Mouse (Mus musculus): ENCODE data around the gene Fam204a. TPM values are rescaled to one million over a fixed set of nuclear protein-coding genes. Genes with fewer than 3 reads are reported as not detected.

The Fam204a gene
- polyA plus RNA-seq, 1 experiment = not detected

GRCm38 (mm10) chr19:60226845-60227235 lies 339 bp upstream of the Fam204a start:
- no peak for TF ChIP-seq CTCF (IDR thresholded peaks at IDR 0.05; ENCODE audit: insufficient read depth, low read depth, low read length)
- TF ChIP-seq POLR2A (IDR thresholded peaks at IDR 0.05; ENCODE audit: insufficient read depth, low read depth, low read length) = no peak
- Histone ChIP-seq H3K27ac (ENCODE audit: insufficient read depth, low read depth, low read length) (no peak overlapping the region), H3K4me3 (ENCODE audit: insufficient read depth, low read depth, low read length) (peak overlapping the region; percentile 11; the same call in 1 of the 2 replicates), H3K4me1 (ENCODE audit: control insufficient read depth, insufficient read depth, low read length) (no peaks in the 10 kb centered on the region)
- WGBS = 49% methylated on average over 8 of the region's 8 CpGs

GRCm38 (mm10) chr19:60219395-60219794 lies 7.1 kb downstream of the Fam204a start:
- no peak for TF ChIP-seq CTCF (IDR thresholded peaks at IDR 0.05; ENCODE audit: insufficient read depth, low read depth, low read length)
- no peak for TF ChIP-seq POLR2A (IDR thresholded peaks at IDR 0.05; ENCODE audit: insufficient read depth, low read depth, low read length)
- no peak overlapping the region for H3K4me3 ChIP-seq (ENCODE audit: insufficient read depth, low read depth, low read length)
- 87% methylated on average over 7 of the region's 7 CpGs for WGBS
- no peak overlapping the region for H3K27ac ChIP-seq (ENCODE audit: insufficient read depth, low read depth, low read length)
- H3K4me1 ChIP-seq (ENCODE audit: control insufficient read depth, insufficient read depth, low read length) = no peaks in the 10 kb centered on the region

- no peak for TF ChIP-seq CTCF (IDR thresholded peaks at IDR 0.05; ENCODE audit: insufficient read depth, low read depth, low read length)
- TF ChIP-seq POLR2A (IDR thresholded peaks at IDR 0.05; ENCODE audit: insufficient read depth, low read depth, low read length) = no peak
- 73% methylated on average over 2 of the region's 2 CpGs for WGBS
- no peak overlapping the region for H3K27ac ChIP-seq (ENCODE audit: insufficient read depth, low read depth, low read length)
- H3K4me1 ChIP-seq (ENCODE audit: control insufficient read depth, insufficient read depth, low read length) = no peaks in the 10 kb centered on the region
- H3K4me3 ChIP-seq (ENCODE audit: insufficient read depth, low read depth, low read length) = no peak overlapping the region
Measured at GRCm38 (mm10) chr19:60217985-60218384, 8.5 kb downstream of the Fam204a start.

- Histone ChIP-seq H3K4me1 (ENCODE audit: control insufficient read depth, insufficient read depth, low read length) (no peaks in the 10 kb centered on the region), H3K27ac (ENCODE audit: insufficient read depth, low read depth, low read length) (no peak overlapping the region), H3K4me3 (ENCODE audit: insufficient read depth, low read depth, low read length) (no peak overlapping the region)
- TF ChIP-seq CTCF (IDR thresholded peaks at IDR 0.05; ENCODE audit: insufficient read depth, low read depth, low read length) = no peak
- TF ChIP-seq POLR2A (IDR thresholded peaks at IDR 0.05; ENCODE audit: insufficient read depth, low read depth, low read length) = no peak
Measured at GRCm38 (mm10) chr19:60208173-60208572, 18.3 kb downstream of the Fam204a start.

GRCm38 (mm10) chr19:60204176-60204575 lies 22.3 kb downstream of the Fam204a start:
- Histone ChIP-seq H3K4me1 (ENCODE audit: control insufficient read depth, insufficient read depth, low read length) (no peaks in the 10 kb centered on the region), H3K27ac (ENCODE audit: insufficient read depth, low read depth, low read length) (no peak overlapping the region), H3K4me3 (ENCODE audit: insufficient read depth, low read depth, low read length) (no peak overlapping the region)
- TF ChIP-seq POLR2A (IDR thresholded peaks at IDR 0.05; ENCODE audit: insufficient read depth, low read depth, low read length) (no peak), CTCF (IDR thresholded peaks at IDR 0.05; ENCODE audit: insufficient read depth, low read depth, low read length) (no peak)
- 79% methylated on average over 7 of the region's 7 CpGs for WGBS

GRCm38 (mm10) chr19:60200294-60200693 lies 26.2 kb downstream of the Fam204a start:
- TF ChIP-seq CTCF (IDR thresholded peaks at IDR 0.05; ENCODE audit: insufficient read depth, low read depth, low read length) = no peak
- TF ChIP-seq POLR2A (IDR thresholded peaks at IDR 0.05; ENCODE audit: insufficient read depth, low read depth, low read length) = no peak
- no peak overlapping the region for H3K27ac ChIP-seq (ENCODE audit: insufficient read depth, low read depth, low read length)
- no peak overlapping the region for H3K4me3 ChIP-seq (ENCODE audit: insufficient read depth, low read depth, low read length)
- 68% methylated on average over 2 of the region's 2 CpGs for WGBS
- H3K4me1 ChIP-seq (ENCODE audit: control insufficient read depth, insufficient read depth, low read length) = no peaks in the 10 kb centered on the region

- H3K27ac ChIP-seq (ENCODE audit: insufficient read depth, low read depth, low read length) = no peak overlapping the region
- no peak for TF ChIP-seq CTCF (IDR thresholded peaks at IDR 0.05; ENCODE audit: insufficient read depth, low read depth, low read length)
- no peak for TF ChIP-seq POLR2A (IDR thresholded peaks at IDR 0.05; ENCODE audit: insufficient read depth, low read depth, low read length)
- H3K4me3 ChIP-seq (ENCODE audit: insufficient read depth, low read depth, low read length) = no peak overlapping the region
- no peaks in the 10 kb centered on the region for H3K4me1 ChIP-seq (ENCODE audit: control insufficient read depth, insufficient read depth, low read length)
Measured at GRCm38 (mm10) chr19:60199152-60199551, 27.3 kb downstream of the Fam204a start.

- no peak for TF ChIP-seq CTCF (IDR thresholded peaks at IDR 0.05; ENCODE audit: insufficient read depth, low read depth, low read length)
- Histone ChIP-seq H3K4me3 (ENCODE audit: insufficient read depth, low read depth, low read length) (no peak overlapping the region), H3K27ac (ENCODE audit: insufficient read depth, low read depth, low read length) (no peak overlapping the region), H3K4me1 (ENCODE audit: control insufficient read depth, insufficient read depth, low read length) (no peaks in the 10 kb centered on the region)
- 96% methylated on average over 4 of the region's 4 CpGs for WGBS
Measured at GRCm38 (mm10) chr19:60192790-60193189, 33.7 kb downstream of the Fam204a start.

GRCm38 (mm10) chr19:60189206-60189605 lies 37.3 kb downstream of the Fam204a start:
- Histone ChIP-seq H3K4me3 (ENCODE audit: insufficient read depth, low read depth, low read length) (no peak overlapping the region), H3K27ac (ENCODE audit: insufficient read depth, low read depth, low read length) (no peak overlapping the region), H3K4me1 (ENCODE audit: control insufficient read depth, insufficient read depth, low read length) (no peaks in the 10 kb centered on the region)
- 87% methylated on average over 2 of the region's 2 CpGs for WGBS
- TF ChIP-seq CTCF (IDR thresholded peaks at IDR 0.05; ENCODE audit: insufficient read depth, low read depth, low read length) (no peak), POLR2A (IDR thresholded peaks at IDR 0.05; ENCODE audit: insufficient read depth, low read depth, low read length) (no peak)

GRCm38 (mm10) chr19:60182901-60183300 lies 43.6 kb downstream of the Fam204a start:
- Histone ChIP-seq H3K4me3 (ENCODE audit: insufficient read depth, low read depth, low read length) (no peak overlapping the region), H3K27ac (ENCODE audit: insufficient read depth, low read depth, low read length) (no peak overlapping the region), H3K4me1 (ENCODE audit: control insufficient read depth, insufficient read depth, low read length) (no peaks in the 10 kb centered on the region)
- 93% methylated on average over 1 of the region's 1 CpGs for WGBS
- TF ChIP-seq CTCF (IDR thresholded peaks at IDR 0.05; ENCODE audit: insufficient read depth, low read depth, low read length) (no peak), POLR2A (IDR thresholded peaks at IDR 0.05; ENCODE audit: insufficient read depth, low read depth, low read length) (no peak)

Measured in olfactory bulb, adult 2 months (tissue).